Mouse (Mus musculus) embryonic facial prominence, embryonic 14.5 days (tissue): Measurements from ENCODE around the gene Ptgds. TPM values are rescaled to one million over a fixed set of nuclear protein-coding genes. Genes with fewer than 3 reads are reported as not detected.

ENCODE experiments used
- ATAC-seq: fragments of 200-750 bp; cut with Nextera tagmentation; 2 replicates; pipeline ENCODE4 v1.8.0; 2017; ENCODE audit warnings: low read depth, moderate number of reproducible peaks, moderate TSS enrichment
- DNase-seq: peaks from one replicate; pipeline ENCODE4 v3.0.0-alpha.2; 2015; ENCODE audit warnings: low spot score
- H3K27ac ChIP-seq: fragments of 300-500 bp; sonication (generic); replicated peaks from 2 replicates; pipeline ENCODE4 v1.5.1; 2014; ENCODE audit warnings: low read depth, mild to moderate bottlenecking, low read length, moderate library complexity
- H3K27me3 ChIP-seq: fragments of 300-500 bp; sonication (generic); replicated peaks from 2 replicates; pipeline ENCODE4 v1.6.1; 2014; ENCODE audit warnings: low read length; ENCODE audit not compliant: control insufficient read depth, insufficient read depth
- H3K36me3 ChIP-seq: fragments of 300-500 bp; sonication (generic); 2 replicates; pipeline ENCODE4 v1.6.1; 2014; ENCODE audit warnings: low read length, mixed read lengths; ENCODE audit not compliant: control insufficient read depth, insufficient read depth
- H3K4me1 ChIP-seq: fragments of 300-500 bp; sonication (generic); 2 replicates; pipeline ENCODE4 v1.6.1; 2014; ENCODE audit warnings: antibody characterized with exemption, low read length; ENCODE audit not compliant: control insufficient read depth, insufficient read depth
- H3K4me2 ChIP-seq: fragments of 300-500 bp; sonication (generic); 2 replicates; pipeline ENCODE4 v1.6.1; 2014; ENCODE audit warnings: low read depth, mild to moderate bottlenecking, low read length, moderate library complexity, mixed read lengths
- H3K4me3 ChIP-seq: fragments of 300-500 bp; sonication (generic); 2 replicates; pipeline ENCODE4 v1.5.1; 2014; ENCODE audit warnings: low read depth, mild to moderate bottlenecking, low read length
- H3K9ac ChIP-seq: fragments of 300-500 bp; sonication (generic); 2 replicates; pipeline ENCODE4 v1.6.1; 2014; ENCODE audit warnings: low read depth, mild to moderate bottlenecking, low read length, moderate library complexity, mixed read lengths
- H3K9me3 ChIP-seq: fragments of 300-500 bp; sonication (generic); 2 replicates; pipeline ENCODE4 v1.6.1; 2016; ENCODE audit warnings: low read length; ENCODE audit not compliant: control insufficient read depth
- WGBS: fragments of 180-500 bp; shearing (Covaris S2); extraction: QIAGEN DNeasy Blood & Tissue Kit; methylation state at CpG from one replicate; pipeline ENCODE4 v1.1.7; 2014; 5-methylcytosine and 5-hydroxymethylcytosine counted together
- polyA plus RNA-seq: library from polyadenylated mRNA; unstranded; fragments of >200 nt; fragmentation: Nextera tagmentation; extraction: Ambion mirVana; gene quantifications from 2 replicates; pipeline ENCODE4 v1.2.1, GENCODE M21; 2014

Gene Ptgds
- polyA plus RNA-seq, 1 experiment from 2014 or later: 191 TPM

GRCm38 (mm10) chr2:25500576-25501405, 30.9 kb upstream of the Ptgds start, which contains the start of gene Fbxw5:
Fbxw5 (plus strand) TSS chr2:25500750.
- Histone ChIP-seq H3K36me3 (peaks cover 29% of the 10 kb centered on the region), H3K9ac (peak within 1 kb of the TSS; percentile 93), H3K27ac (peak within 1 kb of the TSS; percentile 66), H3K4me1 (peaks cover 9% of the 10 kb centered on the region), H3K9me3 (no peaks in the 10 kb centered on the region), H3K4me3 (peak within 1 kb of the TSS; percentile 76), H3K4me2 (peak within 1 kb of the TSS; percentile 94), H3K27me3 (no peaks in the 10 kb centered on the region)
- WGBS: under 1% methylated on average over 27 of the region's 44 CpGs
- ATAC-seq (peak; percentile 92), DNase-seq (peak; percentile 98)

DNA sequence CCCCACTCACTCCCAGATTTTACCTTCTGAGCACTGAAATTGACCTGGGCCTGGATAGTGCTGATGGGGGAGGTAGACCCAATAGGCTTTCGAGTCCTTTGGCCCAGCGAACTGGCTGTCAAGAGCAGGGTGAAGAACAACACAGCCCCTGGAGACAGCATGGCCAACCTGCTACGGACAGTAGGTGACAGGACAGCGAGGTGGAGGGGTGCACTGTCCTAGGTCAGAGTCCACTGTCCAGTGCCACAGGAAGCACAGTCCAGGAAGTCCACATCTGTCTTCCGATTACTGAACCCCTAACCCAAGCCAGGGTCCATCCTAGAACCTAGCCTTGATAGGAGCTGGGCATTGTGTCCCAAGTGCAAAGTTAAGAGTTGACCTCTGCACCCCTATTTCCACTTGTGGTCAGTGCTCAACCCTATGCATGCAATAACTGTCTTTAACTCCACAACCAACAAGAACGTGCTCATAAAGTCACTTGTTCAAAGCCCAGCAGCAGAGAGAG, 30.3 kb upstream of the Ptgds start:
- 68% methylated on average over 6 of the region's 6 CpGs for WGBS
- Histone ChIP-seq H3K27ac (no peak overlapping the region), H3K36me3 (peaks cover 22% of the 10 kb centered on the region), H3K4me2 (peak overlapping the region; percentile 94), H3K27me3 (no peaks in the 10 kb centered on the region), H3K9me3 (no peaks in the 10 kb centered on the region), H3K4me3 (peak overlapping the region; percentile 76), H3K9ac (peak overlapping the region; percentile 93), H3K4me1 (peaks cover 9% of the 10 kb centered on the region)
- 0 out of 2 replicates have a peak, but pooled peaks have one; percentile 2 for ATAC-seq
- no peak for DNase-seq

DNA sequence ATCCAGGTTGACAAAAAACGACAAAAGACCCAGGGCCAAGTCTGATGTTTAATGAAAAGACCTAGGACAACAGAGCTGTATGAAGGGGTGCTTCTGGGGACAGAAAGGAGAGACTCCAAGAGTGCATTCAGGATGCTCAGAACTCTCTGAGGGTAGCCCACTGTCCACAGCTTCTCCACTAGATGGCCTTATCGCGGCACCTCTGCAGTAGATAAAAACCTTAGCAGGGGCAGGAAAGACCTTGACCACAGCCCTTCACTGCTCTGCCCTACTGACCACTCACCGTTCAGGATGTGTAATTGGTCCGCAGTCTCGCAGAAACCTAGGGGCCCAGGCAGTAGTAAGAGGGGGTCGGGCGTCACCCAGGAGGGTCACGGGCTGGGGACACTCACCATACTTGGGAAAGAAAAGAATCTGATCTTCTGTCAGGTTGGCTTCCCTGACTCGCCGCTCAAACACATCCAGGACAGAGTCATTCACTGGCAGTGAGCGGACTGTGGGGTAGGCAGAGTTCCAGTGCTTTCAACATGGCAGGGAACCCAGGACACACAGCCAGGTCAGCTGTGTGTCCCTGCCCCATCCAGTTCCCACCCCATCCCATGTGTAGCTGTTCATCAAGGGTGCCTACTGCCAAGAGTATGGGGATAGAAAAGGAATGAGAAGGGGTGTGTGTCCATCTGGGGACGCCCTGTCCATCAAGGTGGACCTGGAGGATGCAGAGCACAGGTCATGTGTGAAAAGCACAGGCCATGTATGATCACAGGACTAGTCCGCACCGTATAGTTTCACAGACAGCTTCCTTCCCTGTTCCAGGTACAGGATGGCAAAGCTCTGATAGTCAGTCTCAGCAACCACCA, 29.0 kb upstream of the Ptgds start:
- Histone ChIP-seq H3K27me3 (no peaks in the 10 kb centered on the region), H3K4me3 (no peak overlapping the region), H3K9me3 (no peaks in the 10 kb centered on the region), H3K4me2 (no peak overlapping the region), H3K36me3 (peaks cover 11% of the 10 kb centered on the region; the same call in 1 of the 2 replicates), H3K4me1 (peaks cover 9% of the 10 kb centered on the region), H3K27ac (no peak overlapping the region), H3K9ac (no peak overlapping the region)
- no peak for DNase-seq
- 63% methylated on average over 13 of the region's 15 CpGs for WGBS
- no peak for ATAC-seq

GRCm38 (mm10) chr2:25497846-25498575, 28.2 kb upstream of the Ptgds start:
- Histone ChIP-seq H3K4me1 (peaks cover 9% of the 10 kb centered on the region), H3K4me2 (no peak overlapping the region), H3K4me3 (no peak overlapping the region), H3K36me3 (peaks cover 3% of the 10 kb centered on the region; the same call in 1 of the 2 replicates), H3K9me3 (no peaks in the 10 kb centered on the region), H3K27ac (no peak overlapping the region; the same call in 1 of the 2 replicates), H3K9ac (no peak overlapping the region), H3K27me3 (no peaks in the 10 kb centered on the region)
- ATAC-seq (no peak), DNase-seq (peak; percentile 18)
- WGBS: 44% methylated on average over 6 of the region's 6 CpGs

DNA sequence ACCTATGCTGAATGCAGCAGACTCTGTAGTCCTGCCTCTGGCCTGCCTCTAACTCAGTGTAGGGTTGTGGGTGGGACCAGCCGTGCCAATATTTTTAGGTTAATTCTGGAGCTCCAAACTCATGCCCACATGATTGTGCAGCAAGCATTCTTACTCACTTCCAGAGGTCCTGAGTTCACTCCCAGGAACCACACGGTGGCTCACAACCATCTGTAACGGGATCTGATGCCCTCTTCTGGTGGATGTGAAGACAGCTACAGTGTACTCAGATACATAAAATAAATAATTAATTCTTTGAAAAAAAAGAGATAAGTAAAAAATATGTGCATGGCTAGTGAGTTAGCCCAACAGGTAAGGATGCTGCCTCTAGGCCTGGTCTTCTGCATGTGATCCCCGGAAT, 26.6 kb upstream of the Ptgds start:
- Histone ChIP-seq H3K4me1 (peaks cover 2% of the 10 kb centered on the region), H3K36me3 (no peaks in the 10 kb centered on the region), H3K4me3 (no peak overlapping the region), H3K9ac (no peak overlapping the region), H3K27me3 (no peaks in the 10 kb centered on the region), H3K27ac (no peak overlapping the region), H3K4me2 (no peak overlapping the region), H3K9me3 (no peaks in the 10 kb centered on the region)
- 37% methylated on average over 4 of the region's 4 CpGs for WGBS
- DNase-seq: peak; percentile 20
- no peak for ATAC-seq

GRCm38 (mm10) chr2:25493476-25493961, 23.7 kb upstream of the Ptgds start, which contains the start of gene Lcn12:
Lcn12 (minus strand) TSS chr2:25493911.
- Histone ChIP-seq H3K4me1 (no peaks in the 10 kb centered on the region), H3K27me3 (no peaks in the 10 kb centered on the region), H3K4me3 (no peak within 1 kb of the TSS), H3K27ac (no peak within 1 kb of the TSS), H3K4me2 (no peak within 1 kb of the TSS), H3K36me3 (no peaks in the 10 kb centered on the region), H3K9me3 (no peaks in the 10 kb centered on the region), H3K9ac (no peak within 1 kb of the TSS)
- DNase-seq (no peak), ATAC-seq (no peak)
- 91% methylated on average over 5 of the region's 5 CpGs for WGBS

- Histone ChIP-seq H3K9ac (no peak overlapping the region), H3K36me3 (no peaks in the 10 kb centered on the region), H3K27ac (no peak overlapping the region), H3K4me1 (no peaks in the 10 kb centered on the region), H3K9me3 (no peaks in the 10 kb centered on the region), H3K27me3 (no peaks in the 10 kb centered on the region), H3K4me3 (no peak overlapping the region), H3K4me2 (no peak overlapping the region)
- no peak for ATAC-seq
- 81% methylated on average over 5 of the region's 5 CpGs for WGBS
- no peak for DNase-seq
Measured at GRCm38 (mm10) chr2:25492988-25493387, 23.1 kb upstream of the Ptgds start.

DNA sequence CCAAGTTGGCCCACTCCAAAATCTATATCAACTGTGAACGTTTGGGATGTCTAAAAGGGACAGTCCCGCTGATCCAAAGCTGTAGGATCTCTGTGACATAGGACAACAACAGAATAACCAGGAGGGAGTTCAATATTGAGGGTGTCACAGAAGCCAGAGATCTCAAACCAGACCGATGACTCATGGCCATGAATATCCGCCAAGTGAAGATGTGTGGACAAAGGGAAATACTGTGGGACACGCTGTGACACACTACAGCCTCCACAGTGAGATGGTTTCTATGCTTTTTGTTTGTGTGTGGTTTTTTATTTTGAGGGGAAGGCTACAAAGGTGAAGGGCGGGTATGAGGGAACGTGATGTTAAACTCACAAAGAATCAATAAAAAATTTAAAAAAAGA, 18.8 kb upstream of the Ptgds start:
- no peaks in the 10 kb centered on the region for H3K4me1 ChIP-seq
- no peak for ATAC-seq

More for the DNA sequence above, 18.8 kb upstream of the Ptgds start:
- Histone ChIP-seq H3K27me3 (no peaks in the 10 kb centered on the region), H3K4me3 (no peak overlapping the region), H3K4me2 (no peak overlapping the region), H3K9ac (no peak overlapping the region), H3K36me3 (no peaks in the 10 kb centered on the region), H3K27ac (no peak overlapping the region), H3K9me3 (no peaks in the 10 kb centered on the region)
- 73% methylated on average over 7 of the region's 7 CpGs for WGBS
- no peak for DNase-seq
